Mouse (Mus musculus): Measurements from ENCODE around the gene Comt. TPM values are rescaled to one million over a fixed set of nuclear protein-coding genes. Genes with fewer than 3 reads are reported as not detected.
A peak's percentile ranks its signal among the peaks of the same experiment; 100 is the strongest.

Comt gene
- polyA plus RNA-seq, 1 experiment from 2014 or later = 60.1 TPM

DNA sequence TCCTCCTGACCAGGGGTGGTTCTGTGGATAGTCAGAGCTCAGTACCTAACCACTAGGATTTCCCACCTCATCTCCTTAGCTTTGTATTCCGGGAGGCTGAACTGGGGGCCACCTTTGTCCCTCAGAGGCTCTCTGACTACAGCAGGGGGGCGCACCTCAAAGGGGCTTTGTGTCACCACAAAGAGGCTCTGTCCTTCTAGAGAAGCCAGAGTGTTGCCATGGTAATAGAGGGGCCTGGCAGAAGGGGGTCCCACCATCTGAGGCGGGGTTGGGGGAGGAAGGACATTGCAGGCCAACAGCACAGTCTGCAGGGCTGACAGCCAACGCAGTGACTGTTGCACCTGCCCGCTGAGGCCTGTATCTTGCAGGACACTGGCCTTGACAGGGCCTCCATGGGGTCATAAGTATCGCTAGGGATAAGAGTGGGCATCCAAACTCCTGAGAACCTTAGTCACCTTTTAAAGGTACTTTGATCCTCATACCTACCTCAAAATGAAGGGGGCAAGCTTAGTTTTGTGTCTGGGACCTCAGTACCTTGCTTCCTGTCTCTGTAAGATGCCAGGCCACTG is 46.1 kb downstream of the Comt start:
- peak overlapping the region; percentile 22; the same call in 1 of the 2 replicates for H3K4me3 ChIP-seq
- H3K4me1 ChIP-seq = peaks cover 89% of the 10 kb centered on the region
- H3K36me3 ChIP-seq (replicated peaks) = no peaks in the 10 kb centered on the region
- 15% methylated on average over 6 of the region's 6 CpGs for WGBS
- H3K27ac ChIP-seq = peak overlapping the region; percentile 91
- peak; percentile 86 for DNase-seq (ENCODE audit: extremely low spot score, low spot score)
- no peaks in the 10 kb centered on the region for H3K27me3 ChIP-seq (ENCODE audit: poor library complexity, severe bottlenecking)
- no peaks in the 10 kb centered on the region for H3K9me3 ChIP-seq

DNA sequence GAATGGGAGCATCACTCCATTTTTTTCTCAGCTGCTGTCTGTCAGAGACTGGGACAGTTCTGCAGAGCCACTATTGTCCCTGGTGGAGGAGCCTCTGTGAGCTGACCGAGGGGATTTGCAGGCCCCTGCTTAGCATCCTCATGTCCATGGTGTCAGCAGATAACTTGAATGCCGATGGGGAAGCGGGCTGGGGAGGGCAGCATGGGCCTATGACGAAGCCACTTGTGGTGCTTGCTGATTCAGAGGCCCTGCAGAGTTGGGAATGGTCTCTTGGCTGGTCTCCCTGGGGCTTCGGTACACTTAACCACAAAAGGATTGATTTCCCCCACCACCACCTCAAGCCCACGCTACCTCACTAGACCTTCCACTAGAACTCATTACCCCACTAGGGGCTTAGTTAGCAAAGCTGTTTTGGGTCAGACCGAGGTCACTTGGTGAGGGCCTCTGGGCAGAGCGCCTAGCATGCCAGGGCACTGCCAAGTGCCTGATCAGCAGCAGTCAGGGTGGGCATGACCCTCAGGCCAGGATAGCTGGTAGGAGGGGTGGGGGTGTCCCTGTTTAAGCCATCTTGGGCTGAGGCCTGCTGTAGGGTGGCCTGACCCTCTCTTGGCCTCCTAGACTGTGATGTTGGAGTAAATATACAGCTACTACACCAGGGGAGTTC is 47.2 kb downstream of the Comt start:
- Histone ChIP-seq H3K4me1 (peaks cover 81% of the 10 kb centered on the region), H3K27ac (peak overlapping the region; percentile 91), H3K27me3 (ENCODE audit: poor library complexity, severe bottlenecking) (no peaks in the 10 kb centered on the region), H3K4me3 (no peak overlapping the region), H3K36me3 (replicated peaks) (no peaks in the 10 kb centered on the region), H3K9me3 (no peaks in the 10 kb centered on the region)
- DNase-seq (ENCODE audit: extremely low spot score, low spot score) = no peak
- WGBS = 70% methylated on average over 8 of the region's 8 CpGs

DNA sequence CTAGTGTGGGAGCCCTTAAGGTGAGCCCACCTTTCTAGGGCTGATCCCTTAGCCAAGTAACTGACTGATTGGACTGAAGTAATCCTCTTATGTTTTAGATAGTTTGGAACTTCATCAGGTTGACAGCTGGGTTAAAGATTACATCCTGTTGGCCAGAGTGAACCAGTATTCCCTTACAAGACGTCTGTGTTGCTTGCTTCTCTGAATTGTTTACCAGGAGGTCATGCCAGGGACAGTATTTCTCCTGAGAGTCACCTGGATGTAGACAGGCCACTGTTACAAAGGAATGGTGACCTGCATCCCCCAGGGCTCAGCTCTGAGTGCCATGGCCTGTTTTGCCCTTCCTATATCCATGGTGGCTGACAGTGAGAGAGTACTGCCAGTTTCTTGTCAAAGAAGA is 48.2 kb downstream of the Comt start:
- H3K4me3 ChIP-seq = no peak overlapping the region
- peak overlapping the region; percentile 91 for H3K27ac ChIP-seq
- H3K27me3 ChIP-seq (ENCODE audit: poor library complexity, severe bottlenecking) = no peaks in the 10 kb centered on the region
- H3K36me3 ChIP-seq (replicated peaks) = no peaks in the 10 kb centered on the region
- no peaks in the 10 kb centered on the region for H3K9me3 ChIP-seq
- DNase-seq (ENCODE audit: extremely low spot score, low spot score) = no peak
- 45% methylated on average over 1 of the region's 1 CpGs for WGBS
- H3K4me1 ChIP-seq = peaks cover 74% of the 10 kb centered on the region

DNA sequence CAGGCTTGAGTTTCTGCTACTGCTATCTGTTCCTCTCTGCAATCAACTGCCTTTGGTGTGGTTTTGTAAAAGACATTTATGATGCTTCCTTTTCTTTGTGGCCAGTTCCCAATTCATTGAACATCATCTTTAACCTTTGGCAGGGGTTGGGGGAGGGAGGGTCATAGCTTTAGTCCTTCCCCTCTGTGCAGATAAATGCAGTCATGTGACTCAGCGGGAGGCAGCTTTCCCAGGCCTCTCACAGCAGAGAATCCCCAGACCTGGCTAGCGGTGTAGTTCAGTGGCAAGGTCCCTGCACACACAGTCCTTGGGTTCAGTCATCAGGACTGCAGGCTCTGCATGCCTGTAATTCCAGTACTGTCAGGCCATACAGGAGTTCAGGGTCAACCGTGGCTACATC is 49.4 kb downstream of the Comt start:
- Histone ChIP-seq H3K36me3 (replicated peaks) (no peaks in the 10 kb centered on the region; the same call in 1 of the 2 replicates), H3K4me1 (peaks cover 61% of the 10 kb centered on the region), H3K9me3 (no peaks in the 10 kb centered on the region), H3K4me3 (no peak overlapping the region), H3K27me3 (ENCODE audit: poor library complexity, severe bottlenecking) (no peaks in the 10 kb centered on the region), H3K27ac (peak overlapping the region; percentile 83)
- DNase-seq (ENCODE audit: extremely low spot score, low spot score) = no peak
- 31% methylated on average over 3 of the region's 3 CpGs for WGBS

DNA sequence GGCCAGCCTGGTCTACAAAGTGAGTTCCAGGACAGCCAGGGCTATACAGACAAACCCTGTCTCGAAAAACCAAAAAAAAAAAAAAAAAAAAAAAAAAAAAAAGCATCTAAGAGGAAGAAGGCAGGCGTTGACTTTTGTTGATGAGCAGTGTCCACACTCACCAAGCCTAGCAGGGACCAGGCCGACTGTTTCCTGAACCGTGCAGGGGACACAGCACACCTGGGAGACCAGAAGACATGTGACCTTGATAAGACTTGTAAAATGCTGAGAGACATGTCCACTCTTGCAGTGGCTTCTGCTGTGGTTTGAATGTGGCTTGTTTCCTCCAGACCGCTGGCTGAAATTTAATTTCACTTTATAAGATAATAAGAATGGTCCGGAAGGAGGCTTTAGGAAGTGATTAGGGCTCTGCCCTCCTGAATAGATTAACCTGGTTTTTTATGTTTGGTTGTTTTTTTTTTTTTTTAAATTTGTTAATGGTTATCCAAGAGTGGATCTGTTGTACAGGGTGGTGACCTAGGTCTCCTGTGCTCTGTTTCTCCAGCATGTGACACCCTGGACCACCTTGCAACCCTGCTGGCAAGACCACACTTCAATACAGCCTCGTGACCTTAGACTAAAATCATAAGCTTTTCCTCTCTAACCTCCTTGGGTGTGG is 50.2 kb downstream of the Comt start:
- peaks cover 53% of the 10 kb centered on the region for H3K4me1 ChIP-seq
- no peaks in the 10 kb centered on the region for H3K27me3 ChIP-seq (ENCODE audit: poor library complexity, severe bottlenecking)
- no peaks in the 10 kb centered on the region; the same call in 1 of the 2 replicates for H3K36me3 ChIP-seq (replicated peaks)
- H3K27ac ChIP-seq = peak overlapping the region; percentile 83
- H3K9me3 ChIP-seq = no peaks in the 10 kb centered on the region
- no peak overlapping the region for H3K4me3 ChIP-seq
- WGBS = 87% methylated on average over 6 of the region's 7 CpGs
- DNase-seq (ENCODE audit: extremely low spot score, low spot score) = no peak

DNA sequence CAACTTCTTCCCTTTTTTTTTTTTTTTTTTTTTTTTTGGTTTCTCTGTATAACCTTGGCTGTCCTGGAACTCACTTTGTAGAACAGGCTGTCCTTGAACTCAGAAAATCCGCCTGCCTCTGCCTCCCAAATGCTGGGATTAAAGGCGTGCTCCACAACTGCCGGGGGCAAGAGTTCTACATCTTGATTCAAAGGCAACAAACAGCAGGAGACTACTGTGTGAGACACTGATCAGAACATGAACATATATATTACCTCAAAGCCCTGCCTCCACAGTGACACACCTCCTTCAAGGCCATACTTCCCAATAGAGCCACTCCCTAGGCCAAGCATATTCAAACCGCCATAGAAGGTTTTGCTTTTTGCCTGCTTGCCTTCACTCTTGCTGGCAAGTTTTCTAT is 53.0 kb downstream of the Comt start:
- H3K27me3 ChIP-seq (ENCODE audit: poor library complexity, severe bottlenecking) = no peaks in the 10 kb centered on the region
- 94% methylated on average over 4 of the region's 4 CpGs for WGBS
- peaks cover 25% of the 10 kb centered on the region for H3K4me1 ChIP-seq
- H3K36me3 ChIP-seq (replicated peaks) = no peaks in the 10 kb centered on the region; the same call in 1 of the 2 replicates
- no peak for DNase-seq (ENCODE audit: extremely low spot score, low spot score)
- no peaks in the 10 kb centered on the region for H3K9me3 ChIP-seq
- H3K27ac ChIP-seq = no peak overlapping the region
- no peak overlapping the region for H3K4me3 ChIP-seq

DNA sequence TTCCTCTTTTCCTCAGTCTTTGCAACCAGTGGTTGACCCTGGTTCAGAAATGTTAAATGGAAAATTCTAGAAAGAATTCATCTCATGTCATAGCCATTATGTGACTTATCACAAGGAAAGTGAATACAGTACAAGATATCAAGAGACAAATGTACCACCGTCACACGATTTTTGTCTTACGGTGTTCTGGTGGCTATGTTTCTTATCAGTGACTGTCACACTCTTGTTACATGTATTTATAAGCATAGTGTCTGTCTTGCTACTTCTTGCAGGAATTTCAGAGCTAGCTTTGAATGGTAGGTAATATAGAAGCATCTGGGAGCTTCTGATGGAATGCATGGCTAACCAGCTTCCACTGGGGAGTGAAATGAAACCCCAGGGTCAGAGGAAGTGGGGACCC is 56.5 kb downstream of the Comt start:
- DNase-seq (ENCODE audit: extremely low spot score, low spot score) = no peak
- no peak overlapping the region for H3K27ac ChIP-seq

DNA sequence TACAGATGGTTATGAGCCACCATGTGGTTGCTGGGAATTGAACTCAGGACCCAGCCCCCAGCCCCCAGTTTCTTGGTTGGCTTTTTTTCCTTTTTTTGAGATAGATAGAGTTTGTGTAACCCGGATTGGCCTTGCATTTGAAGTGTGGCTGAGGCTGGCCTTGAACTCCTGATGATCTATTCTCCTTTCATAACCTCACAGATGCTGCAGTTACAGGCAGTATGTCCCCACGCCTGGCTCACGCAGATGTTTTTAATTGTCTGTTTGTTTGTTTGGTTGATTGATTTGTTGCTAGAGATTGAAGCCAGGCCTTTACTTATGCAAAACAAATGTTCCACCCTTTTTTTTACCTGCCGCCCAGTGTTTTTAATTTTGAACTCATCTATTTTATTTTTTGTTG is 59.8 kb downstream of the Comt start:
- 76% methylated on average over 4 of the region's 4 CpGs for WGBS
- H3K27ac ChIP-seq = no peak overlapping the region
- no peak for DNase-seq (ENCODE audit: extremely low spot score, low spot score)
- no peak overlapping the region for H3K4me3 ChIP-seq
- H3K36me3 ChIP-seq (replicated peaks) = peaks cover 20% of the 10 kb centered on the region
- no peaks in the 10 kb centered on the region for H3K27me3 ChIP-seq (ENCODE audit: poor library complexity, severe bottlenecking)
- no peaks in the 10 kb centered on the region for H3K4me1 ChIP-seq
- H3K9me3 ChIP-seq = no peaks in the 10 kb centered on the region; the same call in 1 of the 2 replicates

More for the DNA sequence above, 56.5 kb downstream of the Comt start:
- Histone ChIP-seq H3K4me3 (no peak overlapping the region), H3K27me3 (ENCODE audit: poor library complexity, severe bottlenecking) (no peaks in the 10 kb centered on the region), H3K36me3 (replicated peaks) (peaks cover 4% of the 10 kb centered on the region; the same call in 1 of the 2 replicates), H3K9me3 (no peaks in the 10 kb centered on the region), H3K4me1 (0 out of 2 replicates have a peak, but pooled peaks cover 6% of the 10 kb centered on the region)
- WGBS = 98% methylated on average over 3 of the region's 3 CpGs

DNA sequence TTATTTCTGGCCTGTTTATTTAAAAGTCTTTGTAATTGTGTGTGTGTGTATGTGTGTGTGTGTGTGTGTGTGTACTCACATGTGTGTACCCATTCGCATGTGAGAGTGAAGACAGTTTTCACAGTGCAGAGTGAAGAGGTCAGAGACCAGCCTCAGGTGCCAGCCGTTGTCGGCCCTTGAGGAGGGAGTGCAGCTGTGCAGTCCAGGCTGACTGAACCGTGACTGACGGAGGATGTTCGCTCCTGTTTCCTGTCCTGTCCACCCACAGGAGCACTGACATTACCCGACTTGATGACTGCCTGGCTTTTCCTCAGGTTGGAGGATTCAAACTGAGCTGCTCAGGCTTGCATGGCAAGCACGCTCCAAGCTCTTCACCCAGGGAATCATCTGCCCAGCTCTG is 63.7 kb downstream of the Comt start:
- WGBS = 80% methylated on average over 8 of the region's 8 CpGs
- DNase-seq (ENCODE audit: extremely low spot score, low spot score) = no peak
- Histone ChIP-seq H3K4me1 (peaks cover 13% of the 10 kb centered on the region), H3K9me3 (no peaks in the 10 kb centered on the region; the same call in 1 of the 2 replicates), H3K4me3 (no peak overlapping the region), H3K27ac (no peak overlapping the region), H3K36me3 (replicated peaks) (peaks cover 24% of the 10 kb centered on the region), H3K27me3 (ENCODE audit: poor library complexity, severe bottlenecking) (no peaks in the 10 kb centered on the region)

DNA sequence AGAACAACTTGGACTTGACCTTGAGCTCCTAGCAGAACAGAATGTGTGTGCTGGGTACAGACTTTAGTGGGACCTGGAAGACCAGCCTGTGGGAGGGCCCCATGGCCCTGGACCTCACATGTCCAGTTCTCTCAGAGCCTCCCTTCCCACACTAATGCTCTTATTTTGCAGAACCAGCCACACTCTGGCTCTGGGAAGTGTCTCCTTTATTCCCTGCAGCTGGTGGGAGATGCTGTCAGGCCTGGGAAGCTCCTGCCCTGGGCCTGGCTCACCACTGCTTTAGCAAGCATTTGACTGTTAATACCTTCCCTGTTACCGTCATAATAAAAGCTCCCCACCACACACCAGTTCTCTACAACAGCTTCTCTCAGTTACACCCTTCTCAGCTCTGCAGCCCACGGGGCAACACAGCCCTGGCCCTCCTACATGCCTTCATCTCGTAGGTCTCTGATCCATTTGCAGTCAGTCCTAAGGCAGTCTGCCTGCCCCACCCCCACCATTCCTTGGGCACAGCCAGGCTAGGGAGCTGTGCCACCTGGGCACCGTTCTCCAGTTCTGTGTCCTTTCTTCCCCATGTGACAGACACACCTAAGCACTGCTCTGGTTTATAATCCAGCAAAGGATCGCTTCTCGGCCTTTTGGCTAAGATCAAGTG is 66.4 kb downstream of the Comt start:
- H3K36me3 ChIP-seq (replicated peaks) = peaks cover 22% of the 10 kb centered on the region
- no peak for DNase-seq (ENCODE audit: extremely low spot score, low spot score)
- no peak overlapping the region for H3K4me3 ChIP-seq
- H3K27ac ChIP-seq = peak overlapping the region; percentile 68
- 77% methylated on average over 6 of the region's 6 CpGs for WGBS
- H3K27me3 ChIP-seq (ENCODE audit: poor library complexity, severe bottlenecking) = no peaks in the 10 kb centered on the region
- no peaks in the 10 kb centered on the region; the same call in 1 of the 2 replicates for H3K9me3 ChIP-seq
- H3K4me1 ChIP-seq = peaks cover 13% of the 10 kb centered on the region

DNA sequence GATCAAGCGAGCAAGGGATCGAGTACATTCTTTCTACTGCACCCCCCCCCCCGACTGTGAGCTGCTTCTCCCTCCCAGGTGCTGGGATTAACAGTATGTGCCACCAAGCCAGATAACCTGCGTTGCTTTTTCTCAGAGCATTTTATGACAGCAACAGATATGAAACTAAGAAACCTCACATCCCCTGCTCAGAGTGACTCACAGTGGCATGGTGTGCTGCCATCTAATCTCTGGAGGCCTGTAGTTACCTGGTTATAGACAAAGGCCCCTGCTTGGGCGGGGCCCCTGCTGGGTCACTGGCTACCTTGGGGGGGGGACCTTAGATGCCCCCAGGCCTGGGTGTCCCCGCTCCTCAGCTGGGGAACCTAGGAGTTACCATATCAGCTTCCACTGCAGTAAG is 68.7 kb downstream of the Comt start:
- H3K4me3 ChIP-seq = no peak overlapping the region
- H3K4me1 ChIP-seq = peaks cover 19% of the 10 kb centered on the region
- H3K27me3 ChIP-seq (ENCODE audit: poor library complexity, severe bottlenecking) = no peaks in the 10 kb centered on the region
- 91% methylated on average over 6 of the region's 6 CpGs for WGBS
- H3K9me3 ChIP-seq = no peaks in the 10 kb centered on the region; the same call in 1 of the 2 replicates
- peaks cover 8% of the 10 kb centered on the region for H3K36me3 ChIP-seq (replicated peaks)
- no peak for DNase-seq (ENCODE audit: extremely low spot score, low spot score)
- no peak overlapping the region for H3K27ac ChIP-seq

DNA sequence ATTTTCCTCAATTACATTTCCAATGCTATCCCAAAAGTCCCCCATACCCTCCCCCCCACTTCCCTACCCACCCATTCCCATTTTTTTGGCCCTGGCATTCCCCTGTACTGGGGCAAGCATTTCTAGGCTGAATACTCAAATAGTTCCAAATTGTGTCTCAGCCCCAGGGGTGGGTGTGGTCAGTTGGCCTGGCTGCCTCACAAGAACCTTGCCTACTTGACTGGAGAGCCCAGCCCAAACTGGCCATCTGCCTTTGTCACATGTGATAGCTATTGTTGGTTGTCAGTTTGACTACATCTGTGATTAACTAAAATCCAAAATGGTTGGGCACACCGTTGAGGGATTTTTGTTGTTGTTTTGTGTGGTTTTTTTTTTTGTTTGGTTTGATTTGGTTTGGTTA is 69.7 kb downstream of the Comt start:
- no peaks in the 10 kb centered on the region for H3K9me3 ChIP-seq
- H3K27ac ChIP-seq = no peak overlapping the region
- no peak overlapping the region for H3K4me3 ChIP-seq
- H3K36me3 ChIP-seq (replicated peaks) = peaks cover 9% of the 10 kb centered on the region; the same call in 1 of the 2 replicates
- 90% methylated on average over 1 of the region's 1 CpGs for WGBS
- no peaks in the 10 kb centered on the region for H3K27me3 ChIP-seq (ENCODE audit: poor library complexity, severe bottlenecking)
- H3K4me1 ChIP-seq = peaks cover 22% of the 10 kb centered on the region
- DNase-seq (ENCODE audit: extremely low spot score, low spot score) = no peak

Measured in forebrain, embryonic 10.5 days (tissue).